Mouse (Mus musculus) gastrocnemius, postnatal 4 days (tissue): ENCODE measurements around the gene Myo18b. TPM values are rescaled to one million over a fixed set of nuclear protein-coding genes. Genes with fewer than 3 reads are reported as not detected.
A peak's percentile ranks its signal among the peaks of the same experiment; 100 is the strongest.

ENCODE experiments used
- DNase-seq, 2 experiments: peaks; one replicate each; pipeline ENCODE4 v3.0.0; 2021 to 2022; ENCODE audit warnings: low spot score in 2 of 2, mixed read lengths in 2 of 2
- total RNA-seq, 2 experiments: library from RNA; stranded (reverse); gene quantifications; 2 replicates each; pipeline ENCODE4 v1.2.3; 2021

Gene Myo18b
- total RNA-seq, 2 experiments from 2014 or later: 213 TPM

- DNase-seq: no peak
These were observed 18.6 kb downstream of the Myo18b start for GRCm38 (mm10) chr5:112877391-112878115.

- DNase-seq: peak in 1 of 2 experiments; percentile 42
These were observed 19.2 kb downstream of the Myo18b start for GRCm38 (mm10) chr5:112876846-112877390.

GRCm38 (mm10) chr5:112872999-112873398, 23.2 kb downstream of the Myo18b start:
- no peak for DNase-seq

GRCm38 (mm10) chr5:112870729-112871128, 25.4 kb downstream of the Myo18b start:
- peak; percentile 55 to 73 for DNase-seq

- no peak for DNase-seq
These were observed 27.5 kb downstream of the Myo18b start for GRCm38 (mm10) chr5:112868620-112869019.

GRCm38 (mm10) chr5:112864719-112865367, 31.3 kb downstream of the Myo18b start:
- DNase-seq: peak in 1 of 2 experiments; percentile 48

GRCm38 (mm10) chr5:112859379-112860035, 36.7 kb downstream of the Myo18b start:
- DNase-seq: no peak

- peak; percentile 80 to 90 for DNase-seq
These were observed 43.0 kb downstream of the Myo18b start for GRCm38 (mm10) chr5:112853179-112853578.

GRCm38 (mm10) chr5:112851389-112851788, 44.8 kb downstream of the Myo18b start:
- DNase-seq: no peak

- DNase-seq: peak in 1 of 2 experiments; percentile 47
These were observed 47.4 kb downstream of the Myo18b start for GRCm38 (mm10) chr5:112848586-112849280.

GRCm38 (mm10) chr5:112847985-112848542, 48.1 kb downstream of the Myo18b start:
- DNase-seq: no peak

- no peak for DNase-seq
These were observed 50.0 kb downstream of the Myo18b start for GRCm38 (mm10) chr5:112846146-112846545.

- no peak for DNase-seq
These were observed 51.7 kb downstream of the Myo18b start for GRCm38 (mm10) chr5:112844460-112844859.

- no peak for DNase-seq
These were observed 52.4 kb downstream of the Myo18b start for GRCm38 (mm10) chr5:112843676-112844257.

- no peak for DNase-seq
These were observed 53.5 kb downstream of the Myo18b start for GRCm38 (mm10) chr5:112842696-112843095.

GRCm38 (mm10) chr5:112841850-112842249, 54.3 kb downstream of the Myo18b start:
- no peak for DNase-seq

- DNase-seq: no peak
These were observed 61.3 kb downstream of the Myo18b start for GRCm38 (mm10) chr5:112834896-112835295.

GRCm38 (mm10) chr5:112833866-112834265, 62.3 kb downstream of the Myo18b start:
- DNase-seq: no peak

- no peak for DNase-seq
These were observed 70.9 kb downstream of the Myo18b start for GRCm38 (mm10) chr5:112825091-112825794.

GRCm38 (mm10) chr5:112824376-112824775, 71.8 kb downstream of the Myo18b start:
- peak in 1 of 2 experiments; percentile 30 for DNase-seq
